Mouse (Mus musculus): ENCODE measurements around the gene Fkbp1b. TPM values are rescaled to one million over a fixed set of nuclear protein-coding genes. Genes with fewer than 3 reads are reported as not detected.
A peak's percentile ranks its signal among the peaks of the same experiment; 100 is the strongest.
"Not testable (repeated sequence)": the region's sequence is repeated elsewhere in the genome, so short reads cannot be mapped to it uniquely, and the experiment has no call there.

Fkbp1b gene
- total RNA-seq, 2 experiments from 2014 or later = 43.8 to 54.7 TPM

DNA sequence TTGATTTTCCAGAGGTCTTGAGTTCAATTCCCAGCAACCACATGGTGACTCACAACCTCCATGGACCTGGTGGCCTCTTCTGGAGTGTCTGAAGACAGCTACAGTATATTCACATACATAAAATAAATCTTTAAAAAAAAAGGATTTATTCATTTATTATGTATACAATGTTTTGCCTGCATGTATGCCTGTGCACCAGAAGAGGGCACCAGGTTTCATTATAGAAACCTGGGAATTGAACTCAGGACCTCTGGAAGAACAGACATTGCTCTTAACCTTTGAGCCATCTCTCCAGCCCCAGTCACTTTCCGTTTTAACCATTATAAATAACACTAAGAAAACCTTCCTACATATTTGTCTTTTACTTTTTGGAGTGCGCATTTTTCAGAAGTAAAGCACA lies 15.4 kb upstream of the Fkbp1b start:
- intact Hi-C loops (cut with DNase I) = no loop called here
- no peak for DNase-seq (ENCODE audit: low spot score in 2 of 2)

DNA sequence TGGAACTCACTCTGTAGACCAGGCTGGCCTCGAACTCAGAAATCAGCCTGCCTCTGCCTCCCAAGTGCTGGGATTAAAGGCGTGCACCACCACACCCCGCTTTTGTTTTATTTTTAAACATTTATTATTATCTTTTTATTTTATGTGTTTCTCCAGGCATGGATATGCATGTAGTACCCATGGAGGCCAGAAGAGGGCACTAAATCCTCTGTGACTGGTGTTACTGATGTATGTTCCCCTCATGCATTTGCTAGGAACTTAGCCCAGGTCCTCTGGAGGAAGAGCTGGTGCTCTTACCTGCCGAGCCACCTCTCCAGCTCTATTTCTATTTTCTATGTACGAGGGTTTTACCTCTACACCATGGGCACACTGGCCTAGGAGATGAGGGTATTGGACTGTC lies 14.8 kb upstream of the Fkbp1b start:
- DNase-seq (ENCODE audit: low spot score in 2 of 2) = no peak
- intact Hi-C loops (cut with DNase I) = no loop called here

DNA sequence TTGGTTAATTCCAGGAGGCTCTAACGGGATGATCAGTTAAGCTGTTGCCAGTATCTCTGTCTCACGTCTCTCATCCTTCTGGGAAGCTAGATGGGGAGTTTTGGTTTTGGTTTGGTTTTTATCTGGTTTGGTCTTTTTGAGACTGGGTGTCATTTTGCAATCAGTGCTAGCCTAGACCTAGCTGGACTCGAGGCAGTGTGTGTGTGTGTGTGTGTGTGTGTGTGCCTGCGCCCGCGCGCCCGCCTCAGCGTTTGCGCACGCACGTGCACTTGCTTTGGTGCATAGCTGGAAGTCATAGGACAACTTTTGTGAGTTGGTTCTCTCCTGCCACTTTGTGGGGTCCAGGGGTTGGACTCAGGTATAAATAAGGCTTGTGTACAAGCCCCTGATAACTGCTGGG lies 2.4 kb upstream of the Fkbp1b start:
- intact Hi-C loops (cut with DNase I) = loop anchor here (5.0 kb wide), 1 partner anchor 64 kb away; the partner anchor contains the start of gene Ubxn2a

DNA sequence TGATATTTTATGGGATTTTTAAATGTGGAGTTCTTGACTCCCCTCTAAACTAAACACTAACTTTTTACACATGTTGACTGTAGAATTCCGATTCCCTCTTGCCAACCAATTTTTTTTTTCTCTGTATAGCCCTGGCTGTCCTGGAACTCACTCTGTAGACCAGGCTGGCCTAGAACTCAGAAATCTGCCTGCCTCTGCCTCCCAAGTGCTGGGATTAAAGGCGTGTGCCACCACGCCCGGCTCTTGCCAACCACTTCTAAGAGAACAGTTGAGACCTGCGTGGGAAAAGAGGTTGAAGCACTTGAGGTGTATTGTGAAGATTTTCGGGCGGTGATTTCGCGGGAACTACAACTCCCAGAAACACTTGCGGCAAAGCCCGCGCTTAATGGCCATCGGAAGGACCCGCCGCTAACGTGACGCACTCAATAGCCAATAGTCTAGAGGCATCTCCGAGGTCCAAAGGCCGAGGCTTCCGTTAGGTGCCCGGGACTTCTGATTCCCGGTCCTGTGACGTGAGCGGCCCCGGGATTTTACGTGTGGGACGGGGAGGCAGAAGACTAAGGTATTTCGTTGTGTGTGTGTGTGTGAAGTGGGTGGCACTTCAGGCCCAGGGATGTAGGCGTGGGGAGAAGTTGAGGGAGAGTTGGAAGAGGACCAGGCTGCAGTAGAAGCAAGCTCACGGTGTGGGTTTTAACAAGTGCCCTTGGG lies 1.7 kb upstream of the Fkbp1b start, which contains the start of gene Wdcp:
Gene Wdcp (plus strand): TSS at position 414 of the 708 bp plus-strand sequence.
- intact Hi-C loops (cut with DNase I) = loop anchor here (5.0 kb wide), 1 partner anchor 64 kb away; the partner anchor contains the start of gene Ubxn2a
- peak; percentile 89 to 90 for DNase-seq (ENCODE audit: low spot score in 2 of 2)

More for the DNA sequence above, 2.4 kb upstream of the Fkbp1b start:
- DNase-seq (ENCODE audit: low spot score in 2 of 2) = no peak

DNA sequence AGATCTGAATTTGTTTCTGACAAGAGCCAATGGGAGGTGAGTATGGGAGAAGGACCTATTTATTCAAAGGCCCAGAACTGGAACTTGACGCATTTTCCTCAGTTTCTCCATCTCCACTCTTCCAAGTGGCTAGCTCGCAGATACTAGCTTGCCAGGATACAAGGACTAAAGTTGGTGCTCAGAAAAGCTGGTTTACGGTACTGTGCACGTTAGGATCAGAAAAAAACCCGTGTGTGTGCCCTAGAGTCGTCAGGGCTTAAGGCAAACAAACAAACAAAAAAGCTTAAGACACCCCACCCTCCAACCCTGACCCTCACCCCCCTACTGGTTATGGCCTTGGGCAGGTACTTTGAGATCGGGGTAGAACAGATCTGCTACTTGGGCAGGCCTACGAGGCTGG lies 1.1 kb upstream of the Fkbp1b start:
- no peak for DNase-seq (ENCODE audit: low spot score in 2 of 2)
- intact Hi-C loops (cut with DNase I) = loop anchor here (5.0 kb wide), 1 partner anchor 65 kb away; the partner anchor contains the start of gene Ubxn2a

DNA sequence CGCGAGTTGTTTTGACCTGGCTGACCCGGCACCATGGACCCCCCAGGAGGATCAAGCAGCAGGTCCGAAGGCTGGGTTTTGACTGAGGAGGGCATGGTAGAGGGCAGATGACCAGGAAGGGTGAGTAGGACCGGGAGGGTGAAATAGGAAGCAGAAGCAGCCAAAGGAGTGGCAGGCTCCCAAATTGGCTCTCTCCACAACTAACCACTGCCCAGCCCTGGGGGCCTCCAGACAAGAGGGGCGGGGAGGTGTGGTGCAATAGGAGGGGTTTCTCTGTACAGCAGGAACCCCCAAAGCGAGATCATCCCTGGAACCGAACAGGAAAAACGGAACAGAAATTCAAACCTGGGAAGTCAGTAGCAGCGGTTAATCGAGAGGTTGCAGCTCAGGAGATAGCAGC lies 650 bp downstream of the Fkbp1b start:
- intact Hi-C loops (cut with DNase I) = loop anchor here (5.0 kb wide), 1 partner anchor 67 kb away; the partner anchor contains the start of gene Ubxn2a
- DNase-seq (ENCODE audit: low spot score in 2 of 2) = no peak

DNA sequence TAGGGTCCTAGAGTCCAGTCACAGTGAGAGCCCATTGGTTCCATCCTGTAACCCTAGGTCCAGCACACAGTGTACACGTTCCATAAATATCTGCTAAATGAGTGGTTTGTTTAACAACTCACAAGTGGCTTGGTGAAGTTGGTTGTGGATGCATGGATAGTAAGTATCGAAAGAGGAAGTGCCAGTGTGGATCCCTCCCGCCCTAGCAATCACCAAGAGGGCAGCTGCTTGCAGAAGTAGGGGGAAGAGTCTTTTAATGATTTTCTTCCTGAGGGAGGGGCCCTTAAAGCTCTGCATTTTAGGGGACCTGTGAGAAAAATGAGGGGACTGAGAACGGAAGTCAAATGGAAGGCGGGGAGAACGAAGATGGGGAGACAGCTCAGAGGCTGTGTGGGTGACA lies 1.4 kb downstream of the Fkbp1b start:
- intact Hi-C loops (cut with DNase I) = loop anchor here (5.0 kb wide), 1 partner anchor 67 kb away; the partner anchor contains the start of gene Ubxn2a
- no peak for DNase-seq (ENCODE audit: low spot score in 2 of 2)

DNA sequence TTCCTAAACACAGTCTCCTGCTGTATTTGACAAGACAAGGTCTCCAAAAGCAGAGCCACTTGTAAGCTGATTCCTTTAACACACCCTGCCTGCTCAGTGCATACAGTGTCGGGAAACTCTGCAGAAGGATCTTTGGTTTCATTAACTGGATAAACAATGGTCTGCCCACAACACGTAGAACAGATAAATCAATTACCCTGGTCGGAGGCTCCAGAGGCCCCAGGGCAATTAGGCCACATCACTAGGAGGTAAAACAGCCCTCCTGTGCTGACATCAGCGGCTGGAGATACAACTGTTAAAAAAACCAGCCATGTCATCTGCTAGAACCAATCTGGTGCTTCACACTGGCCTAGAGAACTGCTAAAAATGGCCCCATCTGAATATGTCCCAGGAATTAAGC lies 4.4 kb downstream of the Fkbp1b start:
- intact Hi-C loops (cut with DNase I) = no loop called here
- DNase-seq (ENCODE audit: low spot score in 2 of 2) = no peak

DNA sequence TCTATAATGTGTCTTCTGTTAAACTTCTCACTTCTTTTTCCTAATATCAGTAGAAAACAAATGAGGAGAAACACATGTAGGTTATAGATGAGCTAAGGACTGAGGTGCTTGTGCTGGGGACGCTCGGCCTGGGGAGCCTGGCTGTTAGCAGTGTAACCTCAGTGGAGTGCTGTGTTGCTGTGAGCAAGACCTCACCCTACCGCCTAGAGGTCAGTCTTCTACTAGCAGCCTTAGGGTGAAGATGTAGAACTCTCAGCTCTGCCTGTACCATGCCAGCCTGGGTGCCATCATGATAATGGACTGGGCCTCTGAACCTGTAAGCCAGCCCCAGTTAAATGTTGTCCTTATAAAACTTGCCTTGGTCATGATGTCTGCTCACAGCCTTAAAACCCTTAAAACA lies 14.1 kb downstream of the Fkbp1b start:
- intact Hi-C loops (cut with DNase I) = no loop called here
- DNase-seq (ENCODE audit: low spot score in 2 of 2) = no peak

DNA sequence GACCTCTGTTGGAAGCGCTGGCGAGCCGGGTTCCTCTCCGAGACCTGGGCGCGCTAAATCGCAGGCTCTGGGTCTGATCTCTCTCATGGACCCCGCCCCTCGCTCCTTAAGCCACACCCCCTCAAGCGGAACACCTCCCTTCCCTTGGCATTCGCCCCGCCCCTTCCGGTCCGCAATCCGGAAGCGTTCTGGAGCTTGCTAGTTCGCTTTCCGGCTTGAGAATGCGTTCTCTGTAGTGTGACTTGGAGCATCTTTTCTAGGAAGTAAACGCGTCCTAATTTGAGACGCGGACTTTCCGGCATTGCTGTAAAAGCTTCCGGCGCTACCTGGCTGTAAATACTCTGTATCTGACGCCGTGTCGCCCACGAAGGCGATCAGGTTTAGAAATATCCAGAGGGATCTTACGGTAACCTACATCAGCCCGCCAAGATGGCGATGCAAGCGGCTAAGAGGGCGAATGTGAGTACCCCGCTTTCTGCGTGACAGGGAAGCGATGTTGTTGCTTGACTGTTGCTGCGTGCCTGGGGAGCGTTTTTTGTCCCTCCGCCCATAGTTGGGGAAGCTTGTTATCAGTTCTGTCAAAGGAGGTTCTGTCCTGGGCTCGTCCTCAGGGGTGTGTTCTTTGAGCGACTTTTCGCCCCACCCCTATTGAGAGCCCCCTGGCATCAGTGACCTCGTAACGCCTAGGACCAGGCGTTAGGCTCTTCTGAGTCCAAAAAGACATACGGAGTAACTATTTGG lies 23.9 kb downstream of the Fkbp1b start, which contains the start of gene Sf3b6:
Gene Sf3b6 (plus strand): TSS at position 184 of the 741 bp plus-strand sequence.
- peak; percentile 96 to 97 for DNase-seq (ENCODE audit: low spot score in 2 of 2)
- intact Hi-C loops (cut with DNase I) = no loop called here

DNA sequence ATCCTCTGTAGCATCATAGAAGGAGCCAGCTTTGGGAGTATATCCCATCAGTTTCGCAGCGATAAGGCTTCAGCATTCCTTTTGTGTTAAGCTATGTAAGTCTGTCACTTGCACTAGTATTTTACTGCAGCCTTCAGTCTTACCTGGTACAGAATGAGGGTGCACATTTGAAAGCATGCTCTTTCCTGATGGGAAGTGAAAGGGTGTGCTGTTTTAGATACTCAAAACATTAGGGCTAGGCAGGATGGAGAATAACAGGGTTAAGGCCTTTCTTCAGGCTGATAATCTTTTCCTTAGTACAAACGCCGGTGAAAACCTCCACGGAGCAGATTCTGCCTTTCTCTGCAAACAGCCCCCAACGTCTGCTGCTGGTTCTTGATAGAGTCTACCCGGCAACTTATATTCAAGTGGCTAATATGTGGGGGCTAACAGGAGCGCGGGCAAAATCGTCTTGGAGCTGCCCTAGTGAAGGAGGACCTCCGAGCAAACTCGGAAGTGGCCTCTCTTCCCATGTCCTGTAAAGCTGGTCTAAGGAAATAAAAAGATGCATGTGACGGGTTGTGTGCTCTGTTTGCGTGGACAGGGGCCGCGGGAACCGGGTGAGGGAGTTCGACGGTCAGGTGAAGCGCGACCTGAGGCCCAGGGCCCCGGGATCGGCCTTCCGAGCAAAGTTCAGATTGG lies 24.6 kb downstream of the Fkbp1b start:
- intact Hi-C loops (cut with DNase I) = no loop called here
- DNase-seq (ENCODE audit: low spot score in 2 of 2) = no peak

DNA sequence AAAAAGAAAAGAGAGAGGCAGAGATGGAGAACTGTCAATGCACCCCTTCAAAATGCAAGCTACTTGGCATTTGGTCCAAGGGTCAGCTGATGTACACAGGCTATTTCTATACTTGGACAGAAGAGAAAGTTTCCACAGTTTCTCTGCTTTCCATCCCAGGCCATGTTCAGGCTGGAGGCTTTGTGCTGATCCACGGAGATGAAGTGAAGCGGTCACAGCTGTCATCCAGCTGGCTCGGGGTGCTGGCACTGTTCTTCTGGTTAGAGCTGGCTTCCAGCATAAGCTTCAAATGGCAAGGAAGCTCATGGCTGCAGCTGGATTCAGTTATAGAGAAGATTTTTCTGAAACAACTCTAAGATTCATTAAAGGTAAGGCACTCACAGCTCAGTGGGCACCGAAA lies 27.8 kb downstream of the Fkbp1b start:
- no peak for DNase-seq (ENCODE audit: low spot score in 2 of 2)
- intact Hi-C loops (cut with DNase I) = loop anchor here (2.0 kb wide), 1 partner anchor 17 kb away; no protein-coding TSS in a partner anchor

DNA sequence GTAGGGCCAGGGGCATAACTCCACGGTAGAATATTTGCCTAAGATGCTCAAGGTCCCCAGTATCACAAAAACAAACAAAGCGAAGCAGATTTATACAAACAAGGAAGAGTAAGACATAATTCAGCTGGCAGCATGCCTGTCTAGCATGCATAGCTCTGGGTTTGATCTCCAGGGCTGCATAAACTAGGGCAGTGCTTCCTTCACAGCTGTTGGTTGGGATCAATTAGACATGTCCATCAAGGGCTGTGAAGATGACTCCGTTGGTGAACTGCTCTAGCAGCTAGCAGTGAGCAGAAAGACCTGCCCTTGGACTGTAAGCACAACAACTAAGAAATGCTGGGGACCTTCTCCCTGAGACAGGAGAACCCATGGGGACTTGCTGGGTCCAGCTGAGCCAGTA lies 29.7 kb downstream of the Fkbp1b start:
- no peak for DNase-seq (ENCODE audit: low spot score in 2 of 2)
- intact Hi-C loops (cut with DNase I) = no loop called here

DNA sequence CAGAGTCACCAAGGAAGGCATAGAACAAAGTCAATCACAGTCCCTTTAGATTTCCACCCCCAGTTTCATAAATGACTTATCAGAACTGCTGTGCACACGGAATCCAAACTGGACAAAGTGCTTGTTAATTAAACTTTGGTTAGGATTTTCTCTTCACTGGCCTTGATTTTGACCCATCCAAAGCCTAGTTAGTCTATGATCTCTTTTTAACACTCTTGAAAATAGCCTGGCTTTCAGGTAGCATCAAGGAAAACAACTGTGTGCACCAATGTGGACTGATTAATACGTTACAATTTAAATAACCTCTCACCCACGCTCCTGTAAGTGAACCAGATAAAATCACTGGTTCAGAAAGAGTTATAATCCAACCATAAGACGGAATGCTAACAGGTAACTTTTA lies 30.4 kb downstream of the Fkbp1b start:
- intact Hi-C loops (cut with DNase I) = no loop called here
- no peak for DNase-seq (ENCODE audit: low spot score in 2 of 2)

DNA sequence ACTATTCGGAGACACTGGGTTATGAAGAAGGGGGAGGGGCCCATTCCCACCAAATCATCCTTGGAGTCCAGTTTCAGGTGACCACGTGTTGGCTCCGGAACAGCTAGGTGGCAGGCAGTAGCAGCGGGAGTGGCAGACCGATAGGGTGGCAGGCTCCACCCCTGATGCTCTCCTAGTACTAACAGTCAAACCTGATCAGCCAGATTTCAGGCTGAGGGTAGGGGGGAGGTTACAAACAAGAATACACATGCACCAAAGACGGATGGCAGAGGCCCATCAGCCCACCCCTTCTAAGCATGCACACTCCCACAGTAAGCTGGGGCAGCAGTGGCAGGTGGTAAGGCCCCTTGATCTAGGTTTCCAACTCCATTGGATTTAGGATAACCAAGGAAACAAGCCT lies 43.9 kb downstream of the Fkbp1b start:
- DNase-seq (ENCODE audit: low spot score in 2 of 2) = not testable (repeated sequence)
- intact Hi-C loops (cut with DNase I) = loop anchor here (2.0 kb wide), 1 partner anchor 17 kb away; no protein-coding TSS in a partner anchor

DNA sequence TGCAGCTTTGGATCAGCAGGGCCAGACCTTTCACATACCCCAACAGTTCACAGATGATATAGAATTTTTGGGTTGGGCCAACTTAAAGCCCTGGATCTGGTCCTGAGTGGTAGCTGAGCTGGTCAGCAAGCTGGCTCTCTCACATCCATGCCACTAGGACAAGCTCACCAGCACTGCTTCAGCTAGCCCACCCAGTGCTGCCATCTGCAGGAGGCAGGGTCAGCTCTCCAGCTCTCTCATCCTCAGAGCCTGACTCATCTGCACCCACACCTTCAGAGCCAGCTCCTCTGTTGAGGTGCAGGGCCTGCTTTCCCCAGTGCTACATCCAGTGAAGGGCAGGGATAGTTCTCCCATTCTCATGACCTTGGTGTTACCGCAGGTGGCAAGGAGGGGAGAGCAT lies 47.7 kb downstream of the Fkbp1b start:
- intact Hi-C loops (cut with DNase I) = no loop called here
- DNase-seq (ENCODE audit: low spot score in 2 of 2) = peak in 1 of 2 experiments; percentile 9

DNA sequence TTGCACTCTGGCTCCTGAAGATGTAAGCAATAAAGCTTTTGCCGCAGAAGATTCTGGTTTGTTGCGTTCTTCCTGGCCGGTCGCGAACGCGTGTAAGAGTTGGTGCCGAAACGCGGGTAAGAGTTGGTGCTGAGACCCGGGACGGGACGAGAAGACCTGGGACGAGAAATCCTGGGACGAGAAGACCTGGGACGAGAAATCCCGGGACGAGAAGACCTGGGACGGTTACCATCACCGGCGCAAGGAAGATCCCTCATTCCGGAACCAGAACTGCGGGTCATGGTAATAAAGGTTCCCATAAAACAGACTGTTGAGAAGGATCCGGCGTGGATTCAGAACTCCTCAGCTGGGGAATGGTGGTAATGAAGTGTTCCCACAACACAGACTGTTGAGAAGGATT lies 53.3 kb downstream of the Fkbp1b start:
- DNase-seq (ENCODE audit: low spot score in 2 of 2); intact Hi-C loops (cut with DNase I): not testable (repeated sequence)

DNA sequence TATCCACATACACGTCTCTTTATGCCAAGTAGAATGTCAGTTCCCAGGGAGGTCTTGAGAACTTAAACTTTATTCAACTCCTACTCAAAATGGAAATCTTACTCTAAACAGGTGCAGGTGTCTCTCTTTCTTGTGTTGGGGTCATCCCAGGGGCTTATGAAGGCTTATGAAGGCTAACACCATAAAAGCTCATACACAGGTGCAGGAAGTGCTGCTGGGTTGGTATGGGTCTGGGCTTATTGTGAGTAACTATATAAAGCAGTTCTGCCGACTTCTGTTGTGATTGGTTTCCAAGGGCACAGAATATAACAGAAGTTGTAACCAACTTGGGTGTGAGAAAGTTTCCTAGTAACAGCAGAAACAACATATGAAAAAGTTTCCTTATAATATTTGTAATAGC lies 56.9 kb downstream of the Fkbp1b start:
- intact Hi-C loops (cut with DNase I) = no loop called here
- no peak for DNase-seq (ENCODE audit: low spot score in 2 of 2)

DNA sequence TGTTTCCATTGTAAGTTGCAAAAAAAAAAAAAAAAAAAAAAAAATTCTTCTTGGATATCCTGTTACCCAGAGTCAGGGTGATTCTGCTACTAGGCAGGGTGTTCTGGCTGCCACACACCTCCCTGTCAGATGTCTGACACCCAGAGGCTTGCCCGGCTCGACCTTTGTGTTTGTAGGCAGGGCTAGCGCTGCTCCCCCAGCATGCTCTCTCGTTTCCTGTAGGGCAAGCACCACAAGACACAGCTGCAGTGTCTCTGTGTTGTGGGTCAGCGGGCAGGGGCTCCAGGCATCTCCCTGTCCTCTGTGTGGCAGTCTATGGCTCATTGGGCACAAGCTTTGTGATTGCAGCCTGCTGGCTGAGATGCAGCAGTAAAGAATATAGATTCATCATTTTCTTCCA lies 57.8 kb downstream of the Fkbp1b start:
- intact Hi-C loops (cut with DNase I) = no loop called here
- no peak for DNase-seq (ENCODE audit: low spot score in 2 of 2)

Data from left cerebral cortex, postnatal 36 days (tissue).